Mouse (Mus musculus): ENCODE results near the gene Krt33a. TPM values are rescaled to one million over a fixed set of nuclear protein-coding genes. Genes with fewer than 3 reads are reported as not detected.

Krt33a gene
- total and polyA plus RNA-seq, 3 experiments: not detected

DNA sequence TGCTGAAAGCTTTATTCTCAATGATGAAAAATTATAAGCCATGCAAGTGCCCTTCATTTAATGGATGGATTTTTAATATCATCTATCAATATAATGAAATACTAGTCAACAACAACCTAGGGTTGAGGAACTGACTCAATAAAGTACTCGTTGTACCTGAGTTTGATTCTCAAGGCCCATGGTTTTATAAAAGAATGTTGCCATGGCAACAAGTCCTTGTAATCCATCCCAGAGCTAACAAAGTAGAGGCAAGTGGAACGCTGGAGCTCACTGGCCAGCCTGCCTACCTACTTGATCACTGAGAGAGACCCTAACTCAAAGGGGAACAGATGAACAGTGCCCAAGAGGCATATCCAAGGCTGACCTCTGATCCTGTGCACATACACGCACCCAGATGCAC lies 25.4 kb downstream of the Krt33a start:
- dilution Hi-C loops (cut with MboI; ENCODE audit: extremely low pct_ligation_motif_present, extremely low pct_unique_long_range_greater_than_20kb, low sequenced_read_pairs): no loop called here
- in situ Hi-C loops (cut with MboI; ENCODE audit: low pct_ligation_motif_present, low pct_unique_long_range_greater_than_20kb, low sequenced_read_pairs): no loop called here
- H3K9me3 ChIP-seq (replicated peaks; ENCODE audit: low read length): no peaks in the 10 kb centered on the region

DNA sequence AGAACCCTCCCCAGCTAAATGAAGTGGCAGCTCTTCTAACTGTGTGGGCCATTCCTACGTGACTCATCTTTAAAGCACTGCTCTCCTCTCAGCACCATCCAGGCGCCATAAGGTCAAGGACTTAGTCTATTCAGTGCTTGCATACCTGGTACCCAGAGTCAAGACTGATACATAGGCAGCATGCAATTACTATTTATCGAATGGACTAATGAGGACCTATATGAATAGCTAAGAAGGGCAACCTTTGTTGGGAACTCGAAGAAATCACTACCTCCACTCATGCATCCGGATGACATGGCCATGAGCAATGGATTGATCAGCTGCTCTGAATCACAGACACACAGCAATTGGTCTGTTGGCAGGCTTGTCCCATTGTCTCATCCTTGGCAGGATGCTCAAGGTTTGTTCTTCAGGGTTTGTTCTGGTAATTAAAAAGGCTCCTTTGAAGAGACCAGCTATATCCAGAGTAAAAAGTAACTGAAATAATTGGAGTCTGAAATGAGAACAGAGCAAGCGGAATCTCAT lies 26.1 kb downstream of the Krt33a start:
- no peaks in the 10 kb centered on the region for H3K9me3 ChIP-seq (replicated peaks; ENCODE audit: low read length)
- no peak overlapping the region for H3K27ac ChIP-seq (ENCODE audit: insufficient read depth, low read depth)
- dilution Hi-C loops (cut with MboI; ENCODE audit: extremely low pct_ligation_motif_present, extremely low pct_unique_long_range_greater_than_20kb, low sequenced_read_pairs): no loop called here
- peaks cover 5 to 10% of the 10 kb centered on the region in 2 experiments for H3K4me1 ChIP-seq (ENCODE audit: control insufficient read depth in 1 of 2, insufficient read depth in 2 of 2)
- no peak for DNase-seq (ENCODE audit: extremely low read depth)
- peaks cover 82% of the 10 kb centered on the region for H3K27me3 ChIP-seq (replicated peaks)
- in situ Hi-C loops (cut with MboI; ENCODE audit: low pct_ligation_motif_present, low pct_unique_long_range_greater_than_20kb, low sequenced_read_pairs): no loop called here
- TF ChIP-seq ZKSCAN1 (IDR thresholded peaks at IDR 0.05; ENCODE audit: borderline replicate concordance, low read depth, low read length) (no peak), SMC3 (IDR thresholded peaks at IDR 0.05; ENCODE audit: low read depth, low read length) (no peak), KAT2A (IDR thresholded peaks at IDR 0.05; ENCODE audit: insufficient replicate concordance, low read length) (no peak), JUND (conservative IDR thresholded peaks at IDR 0.05; ENCODE audit: low read depth, low read length) (no peak), RCOR1 (conservative IDR thresholded peaks at IDR 0.05; ENCODE audit: low read depth, low read length) (no peak), UBTF (IDR thresholded peaks at IDR 0.05; ENCODE audit: low read depth, low read length) (no peak), HCFC1 (IDR thresholded peaks at IDR 0.05; ENCODE audit: low read depth, low read length) (no peak), MAX (IDR thresholded peaks at IDR 0.05; ENCODE audit: low read length) (no peak), ZMIZ1 (IDR thresholded peaks at IDR 0.05; ENCODE audit: low read depth, low read length) (no peak), ELF1 (IDR thresholded peaks at IDR 0.05; ENCODE audit: low read depth, low read length) (no peak), MEF2A (IDR thresholded peaks at IDR 0.05; ENCODE audit: borderline replicate concordance, low read depth, low read length) (no peak)
- no peak overlapping the region for H3K9ac ChIP-seq (ENCODE audit: insufficient read depth, low read depth)
- no peaks in the 10 kb centered on the region for H3K36me3 ChIP-seq (replicated peaks in 1 of 2; ENCODE audit: control insufficient read depth in 1 of 2, insufficient read depth in 1 of 2, low read length in 1 of 2)
- H3K79me2 ChIP-seq (replicated peaks; ENCODE audit: control insufficient read depth, extremely low read depth, insufficient read depth, poor library complexity, severe bottlenecking): no peaks in the 10 kb centered on the region
- no peak overlapping the region for H3K4me3 ChIP-seq (replicated peaks in 1 of 3; ENCODE audit: low read depth in 2 of 3, low read length in 2 of 3, poor library complexity in 1 of 3)
- H3K4me2 ChIP-seq (ENCODE audit: insufficient read depth, low read depth, poor library complexity, severe bottlenecking): no peak overlapping the region

More for the DNA sequence above, 25.4 kb downstream of the Krt33a start:
- no peak overlapping the region for H3K4me2 ChIP-seq (ENCODE audit: insufficient read depth, low read depth, poor library complexity, severe bottlenecking)
- no peaks in the 10 kb centered on the region for H3K36me3 ChIP-seq (replicated peaks in 1 of 2; ENCODE audit: control insufficient read depth in 1 of 2, insufficient read depth in 1 of 2, low read length in 1 of 2)
- peaks cover 81% of the 10 kb centered on the region for H3K27me3 ChIP-seq (replicated peaks)
- H3K79me2 ChIP-seq (replicated peaks; ENCODE audit: control insufficient read depth, extremely low read depth, insufficient read depth, poor library complexity, severe bottlenecking): no peaks in the 10 kb centered on the region
- no peak overlapping the region for H3K9ac ChIP-seq (ENCODE audit: insufficient read depth, low read depth)
- TF ChIP-seq SMC3 (IDR thresholded peaks at IDR 0.05; ENCODE audit: low read depth, low read length) (no peak), TBP (conservative IDR thresholded peaks at IDR 0.05; ENCODE audit: low read depth, low read length) (no peak), SIN3A (IDR thresholded peaks at IDR 0.05; ENCODE audit: low read length) (no peak), POLR2AphosphoS2 (IDR thresholded peaks at IDR 0.05; ENCODE audit: low read depth, low read length) (no peak), NELFE (IDR thresholded peaks at IDR 0.05; ENCODE audit: low read depth, low read length) (no peak), KAT2A (IDR thresholded peaks at IDR 0.05; ENCODE audit: insufficient replicate concordance, low read length) (no peak), GABPA (IDR thresholded peaks at IDR 0.05; ENCODE audit: insufficient replicate concordance, low read depth, low read length) (no peak), MEF2A (IDR thresholded peaks at IDR 0.05; ENCODE audit: borderline replicate concordance, low read depth, low read length) (no peak), E2F4 (IDR thresholded peaks at IDR 0.05; ENCODE audit: insufficient replicate concordance, low read depth, low read length) (no peak), BHLHE40 (IDR thresholded peaks at IDR 0.05; ENCODE audit: low read depth, low read length) (no peak), CHD2 (IDR thresholded peaks at IDR 0.05; ENCODE audit: low read length) (no peak)
- peaks cover 5 to 10% of the 10 kb centered on the region in 2 experiments for H3K4me1 ChIP-seq (ENCODE audit: control insufficient read depth in 1 of 2, insufficient read depth in 2 of 2)
- DNase-seq (ENCODE audit: extremely low read depth): no peak
- H3K4me3 ChIP-seq (replicated peaks in 1 of 3; ENCODE audit: low read depth in 2 of 3, low read length in 2 of 3, poor library complexity in 1 of 3): no peak overlapping the region
- H3K27ac ChIP-seq (ENCODE audit: insufficient read depth, low read depth): no peak overlapping the region
